Mouse (Mus musculus) E14TG2a.4 (cell line): ENCODE data around the gene Decr2.

ENCODE experiments used
- CTCF ChIP-seq: conservative IDR thresholded peaks from 2 replicates; pipeline ENCODE4 v1.5.1; 2014; ENCODE audit warnings: low read length
- NANOG ChIP-seq: IDR thresholded peaks from 2 replicates; pipeline ENCODE4 v1.6.1; 2014; ENCODE audit warnings: borderline replicate concordance, low read length, mixed read lengths
- POU5F1 ChIP-seq: IDR thresholded peaks from 2 replicates; pipeline ENCODE4 v1.6.1; 2014; ENCODE audit warnings: low read length, borderline replicate concordance

DNA sequence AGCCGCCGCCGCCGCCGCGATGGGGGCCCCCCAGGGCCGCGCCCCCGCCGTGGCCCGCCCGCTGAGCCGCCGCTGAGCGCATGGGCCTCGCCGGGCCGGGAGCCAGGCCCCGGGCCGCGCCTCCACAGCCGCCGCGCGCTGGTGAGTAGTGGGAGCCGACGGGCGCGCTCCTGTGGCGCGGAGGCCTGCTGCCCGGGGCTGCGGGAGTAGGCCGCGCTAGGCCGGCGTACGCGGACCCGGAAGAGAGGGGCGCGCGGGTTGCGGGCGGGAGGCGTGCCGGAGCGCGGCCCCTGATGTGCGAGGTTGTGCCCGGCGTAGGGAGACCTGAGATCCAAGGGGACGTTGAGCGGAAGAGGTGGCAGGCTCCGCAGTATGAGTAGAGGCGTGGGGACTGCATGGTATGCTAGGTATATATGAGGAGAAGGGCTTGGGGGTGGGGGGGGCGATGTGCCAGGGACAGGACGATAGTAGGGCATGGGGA is 48.8 kb upstream of the Decr2 start:
- TF ChIP-seq CTCF = no peak
- TF ChIP-seq NANOG = no peak
- no peak for TF ChIP-seq POU5F1
